Mouse (Mus musculus) central nervous system, embryonic 18 days (tissue): ENCODE measurements around the gene Inava. TPM values are rescaled to one million over a fixed set of nuclear protein-coding genes. Genes with fewer than 3 reads are reported as not detected.

Experiments
- polyA plus RNA-seq: library from polyadenylated mRNA; depleted of rRNA; stranded (reverse); fragments of >200 nt; gene quantifications from 2 replicates; pipeline ENCODE4 v1.2.3, GENCODE M21; 2012; rRNA removed

Inava gene
- polyA plus RNA-seq, result 4.4 and 5.0 TPM in 2 replicates

DNA sequence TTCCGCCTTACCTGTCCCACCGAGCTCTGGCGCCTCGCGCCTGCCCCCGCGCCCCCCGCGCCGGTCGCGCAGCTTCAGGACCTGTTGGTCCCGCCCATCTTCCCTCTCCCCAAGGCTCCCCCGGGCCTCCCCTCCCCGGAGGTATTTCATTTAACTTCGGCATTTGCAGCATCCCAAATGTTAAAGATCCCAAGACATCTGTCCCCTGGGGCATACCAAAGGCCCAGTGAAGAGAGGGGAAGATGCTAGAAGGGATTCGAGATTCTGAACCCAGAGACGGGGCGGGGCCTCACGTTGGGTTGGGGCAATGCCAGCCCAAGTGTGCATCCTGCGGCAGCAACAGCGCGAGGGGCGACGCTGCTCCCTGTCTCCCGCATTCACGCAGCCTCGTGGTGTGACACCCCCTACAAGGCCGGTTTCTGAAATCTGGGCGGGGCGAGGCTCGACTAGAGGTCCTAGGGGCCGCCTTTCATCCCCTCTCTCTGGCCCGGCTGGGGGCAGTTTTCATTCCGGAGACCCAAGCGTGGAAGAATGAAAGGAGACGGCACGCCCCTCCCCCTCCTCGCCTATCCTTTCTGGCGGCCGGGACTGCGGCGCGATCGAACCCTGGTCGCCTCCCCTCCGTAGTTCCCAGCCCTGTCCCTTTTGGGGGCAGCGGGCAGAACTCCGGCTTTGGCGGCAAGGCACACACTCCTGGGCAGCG lies at the start of gene Inava:
Inava (minus strand) TSS at position 373 of the 703 bp plus-strand sequence.

GRCm38 (mm10) chr1:136260635-136261238 lies 26.7 kb upstream of the Inava start, which contains the start of gene Gpr25:
Gpr25 (minus strand) TSS chr1:136260873.

GRCm38 (mm10) chr1:136212803-136213202 lies 21.3 kb downstream of the Inava start, which contains the start of gene Mroh3:
Mroh3 (minus strand) TSS chr1:136212828.

Other genes starting within 250 kb of the Inava start
- 0.07 and 0.08 TPM in 2 replicates for gene Igfn1, start 227.9 kb downstream of the Inava start, polyA plus RNA-seq
- gene Tmem9, start 226.1 kb downstream of the Inava start, polyA plus RNA-seq, result 131 and 150 TPM in 2 replicates
- 0.35 and 0.40 TPM in 2 replicates for gene Ascl5, start 183.5 kb downstream of the Inava start, polyA plus RNA-seq
- gene Cacna1s, start 181.5 kb downstream of the Inava start, polyA plus RNA-seq, result 0.44 and 1.8 TPM in 2 replicates
- 97.3 and 121 TPM in 2 replicates for gene Kif21b, start 102.9 kb downstream of the Inava start, polyA plus RNA-seq
- gene Mroh3, start 21.4 kb downstream of the Inava start, polyA plus RNA-seq, result 0.26 and 0.44 TPM in 2 replicates
- gene Gpr25, start 26.6 kb upstream of the Inava start, polyA plus RNA-seq, result 5.5 and 6.6 TPM in 2 replicates
- gene Camsap2, start 111.8 kb upstream of the Inava start, polyA plus RNA-seq, result 49.9 and 54.1 TPM in 2 replicates
- gene Ddx59, start 181.0 kb upstream of the Inava start, polyA plus RNA-seq, result 9.3 and 9.5 TPM in 2 replicates
- 0.96 and 1.1 TPM in 2 replicates for gene Kif14, start 232.1 kb upstream of the Inava start, polyA plus RNA-seq